Mouse (Mus musculus) bone marrow, adult 2 months (tissue): ENCODE measurements around the gene Lamc1.

Experiments
- CTCF ChIP-seq: fragments of 200-500 bp; IDR thresholded peaks from 2 replicates; pipeline ENCODE4 v1.5.1; 2011; ENCODE audit warnings: low read length, control low read depth; ENCODE audit not compliant: control insufficient read depth, insufficient read depth
- POLR2A ChIP-seq: fragments of 200-500 bp; IDR thresholded peaks from 2 replicates; pipeline ENCODE4 v1.6.1; 2011; ENCODE audit warnings: low read depth, mild to moderate bottlenecking, control low read depth, low read length, borderline replicate concordance; ENCODE audit not compliant: control insufficient read depth

DNA sequence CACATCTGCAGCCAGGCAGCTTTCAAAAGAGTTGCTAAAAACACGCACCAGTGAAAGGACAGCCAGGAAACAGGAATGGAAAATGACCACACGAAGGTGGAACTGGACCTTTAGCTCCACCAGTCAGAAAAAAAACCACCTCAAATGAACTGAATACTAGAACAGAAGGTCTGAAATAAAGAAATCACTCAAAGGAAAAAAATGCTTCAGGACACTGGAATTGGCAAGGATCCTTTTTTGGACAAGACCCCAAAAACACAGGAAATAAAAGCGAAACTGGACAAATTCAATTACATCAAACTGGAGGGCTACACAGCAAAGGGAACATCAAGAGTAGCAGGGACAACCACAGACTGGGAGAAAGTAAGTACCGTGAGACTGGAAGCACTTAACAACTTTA lies 97.0 kb downstream of the Lamc1 start:
- TF ChIP-seq CTCF, result no peak
- no peak for TF ChIP-seq POLR2A
